In genomic region chr6:54406116-54406515, GRCm38 (mm10) we compare ENCODE assay signal across 15 mouse cellular contexts. TPM values are rescaled to one million over a fixed set of nuclear protein-coding genes. Genes with fewer than 3 reads are reported as not detected.
"Had no signal": no experiment of that assay in that cellular context is flagged by ENCODE, and none has a peak within 500 bp of the region (broad histone marks: within the 10 kb centered on the region; RNA-seq: fewer than 3 reads in every experiment).

No protein-coding gene starts in this region.

- H3K9ac ChIP-seq: kidney, embryonic 15.5 days; liver, embryonic 15.5 days; lung, embryonic 14.5 days; neural tube, embryonic 15.5 days had no signal

- H3K4me1 ChIP-seq: kidney, embryonic 15.5 days; liver, embryonic 15.5 days; neural tube, embryonic 15.5 days had no signal

- H3K27me3 ChIP-seq: kidney, embryonic 15.5 days; liver, embryonic 15.5 days; neural tube, embryonic 15.5 days had no signal

- DNase-seq: kidney, adult 2 months; kidney, postnatal 36 days; lung, embryonic 14.5 days; lung, postnatal 14 days; right cerebral cortex, adult 18-20 months; right cerebral cortex, postnatal 25 days; thymus, postnatal 4 days had no signal

- H3K27ac ChIP-seq: kidney, embryonic 15.5 days; left cerebral cortex, adult 2 months; limb, embryonic 10.5 days; liver, embryonic 15.5 days; macrophage; neural tube, embryonic 15.5 days; stomach, postnatal 0 days had no signal

- H3K36me3 ChIP-seq: kidney, embryonic 15.5 days; limb, embryonic 10.5 days; liver, embryonic 15.5 days; neural tube, embryonic 15.5 days had no signal

- H3K9me3 ChIP-seq: kidney, embryonic 15.5 days; limb, embryonic 10.5 days; liver, embryonic 15.5 days; neural tube, embryonic 15.5 days had no signal

- H3K4me3 ChIP-seq: kidney, embryonic 15.5 days; left cerebral cortex, adult 2 months; limb, embryonic 10.5 days; liver, embryonic 15.5 days; megakaryocyte, embryonic 14.5 days; neural tube, embryonic 15.5 days had no signal

RNA-seq across cellular contexts. Expression of gene Wipf3, which starts 23.3 kb away (rescaled TPM):
- polyA plus RNA-seq: macrophage had no signal
